Mouse (Mus musculus): Measurements from ENCODE around the gene Myocd. TPM values are rescaled to one million over a fixed set of nuclear protein-coding genes. Genes with fewer than 3 reads are reported as not detected.

Gene Myocd
- total RNA-seq, 2 experiments from 2014 or later = 0.97 to 2.9 TPM

GRCm38 (mm10) chr11:65213806-65214205 lies 56.0 kb downstream of the Myocd start:
- no peak for DNase-seq

- DNase-seq = no peak
Observed at GRCm38 (mm10) chr11:65211701-65212100, 58.1 kb downstream of the Myocd start.

GRCm38 (mm10) chr11:65209441-65209840 lies 60.3 kb downstream of the Myocd start:
- no peak for DNase-seq

- no peak for DNase-seq
Observed at GRCm38 (mm10) chr11:65205306-65205705, 64.5 kb downstream of the Myocd start.

- DNase-seq = no peak
Observed at GRCm38 (mm10) chr11:65204651-65205050, 65.1 kb downstream of the Myocd start.

GRCm38 (mm10) chr11:65203020-65203419 lies 66.8 kb downstream of the Myocd start:
- no peak for DNase-seq

- DNase-seq = no peak
Observed at GRCm38 (mm10) chr11:65202236-65202635, 67.6 kb downstream of the Myocd start.

GRCm38 (mm10) chr11:65198026-65198425 lies 71.8 kb downstream of the Myocd start:
- DNase-seq = no peak

- DNase-seq = no peak
Observed at GRCm38 (mm10) chr11:65197280-65197679, 72.5 kb downstream of the Myocd start.

GRCm38 (mm10) chr11:65186974-65187373 lies 82.8 kb downstream of the Myocd start:
- no peak for DNase-seq

- DNase-seq = no peak
Observed at GRCm38 (mm10) chr11:65185114-65185513, 84.7 kb downstream of the Myocd start.

- no peak for DNase-seq
Observed at GRCm38 (mm10) chr11:65170121-65170750, 99.6 kb downstream of the Myocd start.

GRCm38 (mm10) chr11:65162767-65163120 lies 107.0 kb downstream of the Myocd start, which contains the start of gene Arhgap44:
Gene Arhgap44, minus strand, starts transcription at chr11:65162961.
- peak; percentile 60 for DNase-seq

GRCm38 (mm10) chr11:65161881-65162766 lies 107.7 kb downstream of the Myocd start:
- DNase-seq = no peak

- no peak for DNase-seq
Observed at GRCm38 (mm10) chr11:65160991-65161880, 108.6 kb downstream of the Myocd start.

- no peak for DNase-seq
Observed at GRCm38 (mm10) chr11:65159791-65160190, 110.0 kb downstream of the Myocd start, which contains the start of gene 1700086D15Rik. Gene 1700086D15Rik, minus strand, starts transcription at chr11:65159891.

- DNase-seq = no peak
Observed at GRCm38 (mm10) chr11:65158658-65158990, 111.2 kb downstream of the Myocd start.

GRCm38 (mm10) chr11:65157966-65158657 lies 111.7 kb downstream of the Myocd start:
- DNase-seq = no peak

GRCm38 (mm10) chr11:65153006-65153405 lies 116.8 kb downstream of the Myocd start:
- DNase-seq = no peak

- DNase-seq = no peak
Observed at GRCm38 (mm10) chr11:65148441-65148840, 121.3 kb downstream of the Myocd start.

GRCm38 (mm10) chr11:65142838-65143417 lies 126.9 kb downstream of the Myocd start:
- DNase-seq = no peak
